Mouse (Mus musculus) lung, adult 10 weeks (tissue): ENCODE measurements around the gene Pifo. TPM values are rescaled to one million over a fixed set of nuclear protein-coding genes. Genes with fewer than 3 reads are reported as not detected.

Source experiments
- polyA plus RNA-seq: library from polyadenylated mRNA; stranded (reverse); fragments of 350-450 nt; fragmentation: Illumina TruSeq; extraction: RNeasy Lipid Tissue Mini Kit (QIAGEN cat#74804); gene quantifications from one replicate; pipeline ENCODE4 v1.2.3, GENCODE M21; 2014; ENCODE audit warnings: low read depth, low replicate concordance; ENCODE audit not compliant: insufficient read depth

Pifo gene
- polyA plus RNA-seq, result 31.6 TPM

DNA sequence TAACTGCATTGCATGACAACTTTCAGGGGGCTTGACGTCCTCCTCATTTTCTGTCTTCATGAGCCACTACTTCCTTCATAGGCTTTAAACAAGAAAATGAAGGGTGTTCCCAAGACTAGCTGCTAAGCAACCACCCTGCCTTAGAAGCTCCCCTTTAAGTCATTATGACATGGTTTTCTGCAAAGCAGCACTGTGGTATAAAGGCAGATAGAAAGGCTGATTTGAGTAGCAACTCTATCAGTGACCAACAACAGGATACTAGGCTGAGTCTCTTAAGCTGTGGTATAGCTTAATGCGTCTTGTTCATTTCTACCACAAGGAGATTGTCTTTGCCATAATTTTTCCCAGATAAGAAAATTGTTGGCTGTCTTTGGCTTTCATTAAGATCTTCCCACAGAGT, at the start of gene Pifo:
Gene Pifo, minus strand, starts transcription at position 101 of the 400 bp plus-strand sequence.

DNA sequence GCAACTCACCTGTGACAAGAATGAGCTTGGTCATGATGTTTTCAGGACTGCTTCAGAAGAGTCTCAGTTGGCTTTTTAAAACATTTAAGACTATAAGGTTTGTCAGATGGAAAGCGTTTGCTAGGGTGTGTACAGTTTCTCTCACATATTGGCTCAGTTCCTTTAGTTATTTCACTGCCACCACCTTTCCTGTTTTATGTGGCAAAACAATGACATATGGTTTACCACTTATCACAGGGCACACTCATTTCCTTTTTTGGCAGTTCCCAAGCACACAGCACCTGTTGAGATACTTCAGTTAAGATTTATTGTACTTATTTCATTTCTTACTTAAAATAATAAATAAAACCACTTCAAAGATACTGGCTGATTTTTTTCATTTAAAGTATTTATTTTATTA, 18.3 kb upstream of the Pifo start, which contains the start of gene Chil5:
Gene Chil5, minus strand, starts transcription at position 34 of the 400 bp plus-strand sequence.

DNA sequence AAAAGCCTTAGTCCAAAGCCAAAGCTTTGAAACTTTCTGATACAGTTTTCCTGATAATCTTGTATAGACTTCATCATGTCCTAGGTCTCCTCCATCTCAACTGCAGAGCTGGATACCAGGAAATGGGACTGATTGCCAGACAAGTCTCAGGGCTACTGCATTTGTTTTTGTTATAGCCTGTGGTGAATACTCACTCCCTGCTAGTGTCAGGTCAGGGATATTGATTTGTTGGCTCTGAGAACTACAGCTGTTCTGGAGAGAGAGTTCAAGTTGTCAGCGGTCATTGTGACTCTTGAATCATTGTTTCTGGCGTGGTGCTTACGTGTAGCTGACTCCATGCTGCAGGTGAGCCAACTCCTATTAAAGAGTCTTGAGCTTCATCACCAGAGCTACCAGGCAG, 41.0 kb downstream of the Pifo start, which contains the start of gene Ovgp1:
Gene Ovgp1, plus strand, starts transcription at position 301 of the 400 bp plus-strand sequence.

DNA sequence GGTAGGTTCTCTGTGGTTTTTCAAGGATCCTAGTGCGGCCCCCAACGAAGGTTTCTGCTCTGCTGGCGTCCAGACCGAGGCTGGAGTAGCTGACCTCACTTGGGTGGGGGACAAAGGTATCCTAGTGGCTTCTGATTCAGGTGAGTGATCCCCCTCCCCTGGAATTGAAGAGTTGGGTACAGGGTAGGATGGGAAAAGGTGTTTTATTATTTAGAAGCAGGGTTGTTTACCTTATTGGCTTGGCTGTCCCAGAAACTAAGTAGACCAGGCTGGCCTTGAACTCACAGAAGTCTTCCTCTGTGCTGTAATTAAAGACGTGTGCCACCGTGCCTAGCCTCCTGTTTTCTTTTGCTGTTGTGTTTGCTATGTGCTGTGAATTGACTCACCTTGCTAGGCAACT, 54.4 kb downstream of the Pifo start, which contains the start of gene Atp5f1:
Gene Atp5f1, minus strand, starts transcription at position 101 of the 400 bp plus-strand sequence.

DNA sequence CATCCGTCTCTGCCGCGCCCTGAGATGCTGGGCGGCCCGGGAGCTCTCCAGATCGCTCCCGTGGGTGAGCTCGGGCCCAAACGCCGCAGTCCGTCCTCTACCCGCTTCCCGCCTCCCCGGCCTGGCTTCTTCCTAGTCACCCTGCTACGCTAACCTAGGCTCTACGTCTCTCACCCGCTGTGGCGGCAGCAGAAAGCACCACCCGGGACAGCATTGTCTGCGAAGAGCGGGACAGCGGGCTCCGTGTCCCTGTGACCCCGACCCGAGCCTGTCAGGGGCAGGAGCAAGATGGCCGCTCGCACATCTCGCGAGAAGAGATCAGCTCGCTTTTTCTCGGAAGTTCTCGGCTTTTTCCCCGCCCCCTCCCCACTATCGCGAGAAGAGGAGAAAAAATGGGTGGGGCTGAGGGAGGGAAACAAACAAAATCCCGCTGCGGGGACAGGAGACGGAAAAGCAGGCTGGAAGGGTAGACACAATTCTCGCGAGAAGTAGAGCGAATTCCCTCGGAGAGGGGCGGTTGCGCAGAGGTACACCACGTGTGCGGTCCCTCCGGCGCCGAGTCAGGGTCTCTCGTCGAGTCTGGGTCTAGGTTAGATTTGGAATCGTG, 55.4 kb downstream of the Pifo start, which contains the start of gene Wdr77:
Gene Wdr77, plus strand, starts transcription at position 396 of the 607 bp plus-strand sequence.

Other genes with a start within 250 kb of the Pifo start
- 185 TPM for gene Rap1a, start 213.3 kb downstream of the Pifo start, polyA plus RNA-seq
- gene Adora3, start 143.8 kb downstream of the Pifo start, polyA plus RNA-seq, result 0.76 TPM
- gene Tmigd3, start 143.7 kb downstream of the Pifo start, polyA plus RNA-seq, result 1.5 TPM
- gene I830077J02Rik, start 82.0 kb downstream of the Pifo start, polyA plus RNA-seq, result 3.2 TPM
- gene Wdr77, start 55.3 kb downstream of the Pifo start, polyA plus RNA-seq, result 17.1 TPM
- gene Atp5f1, start 54.5 kb downstream of the Pifo start, polyA plus RNA-seq, result 230 TPM
- gene Ovgp1, start 40.9 kb downstream of the Pifo start, polyA plus RNA-seq, result 0.94 TPM
- not detected for gene Chil5, start 18.2 kb upstream of the Pifo start, polyA plus RNA-seq
- gene Chia1, start 98.6 kb upstream of the Pifo start, polyA plus RNA-seq, result 70.3 TPM
- 1,011 TPM for gene Chil3, start 152.9 kb upstream of the Pifo start, polyA plus RNA-seq
- not detected for gene Chil4, start 204.9 kb upstream of the Pifo start, polyA plus RNA-seq